Mouse (Mus musculus) MEL (cell line): ENCODE data around the gene Spen.

Experiments used
- BHLHE40 ChIP-seq: IDR thresholded peaks from 2 replicates; pipeline ENCODE4 v1.6.1; 2012; ENCODE audit warnings: low read depth, mild to moderate bottlenecking, inconsistent platforms, low read length, improper control_type of control experiment, borderline replicate concordance
- CTCF ChIP-seq, 3 experiments: IDR thresholded peaks in 2 of 3; conservative IDR thresholded peaks in 1 of 3; 2 replicates each; pipeline ENCODE4 v1.5.1; 2011 to 2012; ENCODE audit warnings: low read length in 3 of 3, low read depth in 2 of 3, mild to moderate bottlenecking in 2 of 3, improper control_type of control experiment in 1 of 3, inconsistent platforms in 1 of 3, mixed read lengths in 1 of 3, moderate library complexity in 1 of 3; ENCODE audit not compliant: control insufficient read depth in 1 of 3, insufficient read depth in 1 of 3, poor library complexity in 1 of 3, severe bottlenecking in 1 of 3
- HCFC1 ChIP-seq: IDR thresholded peaks from 2 replicates; pipeline ENCODE4 v1.6.1; 2012; ENCODE audit warnings: low read depth, mild to moderate bottlenecking, inconsistent platforms, low read length, improper control_type of control experiment, moderate library complexity
- JUND ChIP-seq: IDR thresholded peaks from 2 replicates; pipeline ENCODE4 v1.6.1; 2011; ENCODE audit warnings: low read depth, mild to moderate bottlenecking, improper control_type of control experiment, low read length
- MAFK ChIP-seq: IDR thresholded peaks from 2 replicates; pipeline ENCODE4 v1.6.1; 2011; ENCODE audit warnings: low read depth, mild to moderate bottlenecking, low read length, improper control_type of control experiment, borderline replicate concordance
- MAX ChIP-seq: IDR thresholded peaks from 2 replicates; pipeline ENCODE4 v1.6.1; 2011; ENCODE audit warnings: low read length, improper control_type of control experiment
- MEF2A ChIP-seq: IDR thresholded peaks from 2 replicates; pipeline ENCODE4 v1.6.1; 2014; ENCODE audit warnings: low read depth, mild to moderate bottlenecking, inconsistent platforms, low read length, improper control_type of control experiment; ENCODE audit not compliant: poor library complexity, insufficient replicate concordance, severe bottlenecking; ENCODE audit errors: extremely low read depth
- MXI1 ChIP-seq: IDR thresholded peaks from 2 replicates; pipeline ENCODE4 v1.6.1; 2011; ENCODE audit warnings: mild to moderate bottlenecking, low read depth, low read length, improper control_type of control experiment
- POLR2A ChIP-seq, 2 experiments: IDR thresholded peaks; 2 replicates each; pipeline ENCODE4 v1.6.1; 2011 to 2012; ENCODE audit warnings: low read length in 2 of 2, mild to moderate bottlenecking in 2 of 2, control low read depth in 1 of 2, improper control_type of control experiment in 1 of 2, low read depth in 1 of 2, moderate library complexity in 1 of 2; ENCODE audit not compliant: control insufficient read depth in 1 of 2, insufficient read depth in 1 of 2, poor library complexity in 1 of 2
- SIN3A ChIP-seq: IDR thresholded peaks from 2 replicates; pipeline ENCODE4 v1.6.1; 2012; ENCODE audit warnings: low read length, improper control_type of control experiment, inconsistent platforms

DNA sequence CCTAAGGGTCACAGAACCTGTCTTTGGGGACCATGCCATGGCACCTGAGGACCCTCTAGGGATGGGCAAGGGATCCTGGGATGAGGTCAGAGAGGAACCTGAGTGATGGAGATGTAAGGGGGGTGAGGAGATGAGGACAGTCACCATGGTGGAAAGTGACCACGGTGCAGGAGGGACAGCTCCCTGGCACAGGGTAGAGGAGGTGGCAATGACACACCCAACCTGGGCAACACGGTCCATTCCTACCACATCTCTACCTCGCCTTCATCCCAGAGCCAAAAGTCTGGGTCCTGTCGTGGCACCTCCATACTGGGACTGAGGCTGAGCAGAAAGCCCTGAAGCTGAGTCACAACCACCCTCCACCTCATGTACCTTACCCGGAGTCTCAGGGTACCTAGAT lies 115.6 kb downstream of the Spen start:
- no peak for TF ChIP-seq MXI1
- TF ChIP-seq MAFK = no peak
- TF ChIP-seq HCFC1 = no peak
- TF ChIP-seq POLR2A (IDR thresholded peaks at IDR 0.05; ENCODE audit: control insufficient read depth in 1 of 2, insufficient read depth in 1 of 2, low read depth in 1 of 2, low read length in 2 of 2, poor library complexity in 1 of 2) = no peak
- no peak for TF ChIP-seq SIN3A
- TF ChIP-seq MEF2A = no peak
- TF ChIP-seq MAX = no peak
- no peak for TF ChIP-seq CTCF (IDR thresholded peaks at IDR 0.05 in 2 of 3, conservative IDR thresholded peaks at IDR 0.05 in 1 of 3; ENCODE audit: control insufficient read depth in 1 of 3, insufficient read depth in 1 of 3, low read depth in 2 of 3, low read length in 3 of 3, poor library complexity in 1 of 3, severe bottlenecking in 1 of 3)
- TF ChIP-seq BHLHE40 = no peak
- no peak for TF ChIP-seq JUND
